8 mouse cellular contexts compared by ENCODE assay signal in genomic region chr12:87199206-87199972, GRCm38 (mm10). TPM values are rescaled to one million over a fixed set of nuclear protein-coding genes. Genes with fewer than 3 reads are reported as not detected.
DNase-seq lines count a peak whose midpoint lies in the region; ATAC-seq lines count a peak whose summit lies in the region.

Gene Samd15, plus strand, starts transcription at chr12:87199723.

- peak within 1 kb of the TSS; percentile 84 for H3K9ac ChIP-seq in intestine, embryonic 15.5 days
- peak within 1 kb of the TSS; percentile 82 for H3K9ac ChIP-seq in limb, embryonic 12.5 days (replicated peaks)
- peak within 1 kb of the TSS; percentile 87 for H3K9ac ChIP-seq in midbrain, embryonic 12.5 days (replicated peaks)

- no peaks in the 10 kb centered on the region for H3K27me3 ChIP-seq in intestine, embryonic 15.5 days (replicated peaks)
- peaks cover 3% of the 10 kb centered on the region; the same call in 1 of the 2 replicates for H3K27me3 ChIP-seq in limb, embryonic 12.5 days
- H3K27me3 ChIP-seq in midbrain, embryonic 12.5 days = no peaks in the 10 kb centered on the region; the same call in 1 of the 2 replicates
- H3K27me3 ChIP-seq in splenic B cell, adult 2 months (ENCODE audit: control insufficient read depth, insufficient read depth, low read length, poor library complexity, severe bottlenecking) = no peaks in the 10 kb centered on the region

- peak within 1 kb of the TSS; percentile 74; the same call in 1 of the 2 replicates for H3K27ac ChIP-seq in intestine, embryonic 15.5 days
- peak within 1 kb of the TSS; percentile 72 for H3K27ac ChIP-seq in limb, embryonic 12.5 days
- H3K27ac ChIP-seq in midbrain, embryonic 12.5 days (replicated peaks) = peak within 1 kb of the TSS; percentile 92

- H3K4me2 ChIP-seq in intestine, embryonic 15.5 days (replicated peaks) = peak within 1 kb of the TSS; percentile 95
- peak within 1 kb of the TSS; percentile 84 for H3K4me2 ChIP-seq in limb, embryonic 12.5 days
- H3K4me2 ChIP-seq in midbrain, embryonic 12.5 days (replicated peaks) = peak within 1 kb of the TSS; percentile 89

- ATAC-seq in intestine, embryonic 15.5 days = peak; percentile 63
- peak; percentile 30 for ATAC-seq in limb, embryonic 12.5 days (ENCODE audit: insufficient number of reproducible peaks, insufficient read depth, low FRiP score, low TSS enrichment, low read depth)
- no peak; the same call in 1 of the 2 replicates for ATAC-seq in midbrain, embryonic 12.5 days (ENCODE audit: low FRiP score, low read depth)

- DNase-seq in retina, embryonic 14.5 days (ENCODE audit: low spot score) = peak; percentile 43
- no peak for DNase-seq in retina, postnatal 1 day
- peak; percentile 61 for DNase-seq in cerebellum, postnatal 14 days
- DNase-seq in heart, adult 11 months = peak; percentile 95
- DNase-seq in splenic B cell, adult 2 months (ENCODE audit: low read depth, low spot score) = peak; percentile 31

- no peaks in the 10 kb centered on the region for H3K9me3 ChIP-seq in intestine, embryonic 15.5 days
- H3K9me3 ChIP-seq in limb, embryonic 12.5 days = no peaks in the 10 kb centered on the region
- no peaks in the 10 kb centered on the region for H3K9me3 ChIP-seq in midbrain, embryonic 12.5 days

- no peaks in the 10 kb centered on the region for H3K36me3 ChIP-seq in intestine, embryonic 15.5 days
- no peaks in the 10 kb centered on the region for H3K36me3 ChIP-seq in limb, embryonic 12.5 days
- H3K36me3 ChIP-seq in midbrain, embryonic 12.5 days = no peaks in the 10 kb centered on the region
- no peaks in the 10 kb centered on the region for H3K36me3 ChIP-seq in splenic B cell, adult 2 months (ENCODE audit: control insufficient read depth, insufficient read depth, low read length, poor library complexity, severe bottlenecking)

- WGBS in intestine, embryonic 15.5 days = under 1% methylated on average over 38 of the region's 38 CpGs
- WGBS in limb, embryonic 12.5 days = 1% methylated on average over 38 of the region's 38 CpGs
- under 1% methylated on average over 38 of the region's 38 CpGs for WGBS in midbrain, embryonic 12.5 days

- peak within 1 kb of the TSS; percentile 89 for H3K4me3 ChIP-seq in intestine, embryonic 15.5 days (replicated peaks)
- H3K4me3 ChIP-seq in limb, embryonic 12.5 days (replicated peaks) = peak within 1 kb of the TSS; percentile 67
- H3K4me3 ChIP-seq in midbrain, embryonic 12.5 days = peak within 1 kb of the TSS; percentile 89

- no peaks in the 10 kb centered on the region for H3K4me1 ChIP-seq in intestine, embryonic 15.5 days (replicated peaks)
- H3K4me1 ChIP-seq in limb, embryonic 12.5 days (replicated peaks) = peaks cover 28% of the 10 kb centered on the region
- H3K4me1 ChIP-seq in midbrain, embryonic 12.5 days = peaks cover 6% of the 10 kb centered on the region

RNA-seq across cellular contexts. Expression of gene Samd15, which starts in this region (rescaled TPM):
- polyA plus RNA-seq in intestine, embryonic 15.5 days (2015; fragmentation: Nextera tagmentation; extraction: Ambion mirVana) = 1.1 and 1.7 TPM in 2 replicates
- 0.73 and 2.6 TPM in 2 replicates for polyA plus RNA-seq in limb, embryonic 12.5 days (2016; fragmentation: Nextera tagmentation; extraction: Ambion mirVana)
- polyA plus RNA-seq in midbrain, embryonic 12.5 days (2016; fragmentation: Nextera tagmentation; extraction: Ambion mirVana) = 1.1 and 1.9 TPM in 2 replicates
